Mouse (Mus musculus) heart, postnatal 0 days (tissue): ENCODE data around the gene Agap1.

Source experiments
- CTCF ChIP-seq: IDR thresholded peaks from 2 replicates; pipeline ENCODE4 v1.5.1; 2016; ENCODE audit warnings: antibody characterized with exemption, control low read depth, low read depth
- EP300 ChIP-seq: IDR thresholded peaks from 2 replicates; pipeline ENCODE4 v1.6.1; 2016; ENCODE audit warnings: antibody characterized with exemption, low read depth

- TF ChIP-seq CTCF (no peak), EP300 (no peak)
Observed at GRCm38 (mm10) chr1:89849151-89849860, 394.7 kb downstream of the Agap1 start.
